Comparison of ENCODE assay signal across 21 mouse cellular contexts in the genomic region with DNA sequence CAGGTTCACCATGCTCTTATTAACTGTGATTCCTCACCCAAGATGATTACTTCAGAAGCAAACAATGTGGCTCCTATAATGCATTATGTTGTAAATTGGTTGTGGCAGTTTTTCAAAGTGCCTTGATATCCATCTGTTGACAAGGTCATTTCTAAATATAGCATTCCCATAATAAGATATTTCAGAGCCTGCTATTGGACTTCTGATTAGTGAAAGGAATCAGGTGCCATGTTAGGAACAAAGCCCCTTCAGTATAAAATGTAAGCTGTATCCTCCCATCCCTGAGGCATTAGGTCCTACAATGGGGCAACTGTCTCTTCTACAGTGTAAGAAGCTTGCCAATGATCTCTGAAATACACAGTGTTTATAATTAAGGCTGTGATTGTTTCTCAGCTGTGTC.
DNase-seq lines count a peak whose midpoint lies in the region; ATAC-seq and TF ChIP-seq lines count a peak whose summit lies in the region.
"Had no signal": no experiment of that assay in that cellular context is flagged by ENCODE, and none has a peak within 500 bp of the region (broad histone marks: within the 10 kb centered on the region; RNA-seq: fewer than 3 reads in every experiment).

No protein-coding gene starts in this region.

- H3K4me2 ChIP-seq in forebrain, embryonic 13.5 days: no peak overlapping the region
- H3K4me2 ChIP-seq: hindbrain, embryonic 15.5 days; limb, embryonic 12.5 days; liver, embryonic 11.5 days; midbrain, embryonic 12.5 days had no signal

- DNase-seq in forebrain, embryonic 10.5 days (ENCODE audit: extremely low spot score, low spot score): no peak
- no peak for DNase-seq in layer of hippocampus, adult 2 months (ENCODE audit: low spot score in 2 of 2)
- DNase-seq in layer of hippocampus, postnatal 25 days (ENCODE audit: extremely low spot score in 1 of 2, low spot score in 1 of 2): no peak
- DNase-seq in brain, adult 2 months (ENCODE audit: low read depth, low spot score): peak; percentile 77
- peak; percentile 93 for DNase-seq in retina, postnatal 1 day
- DNase-seq in heart, postnatal 14 days: no peak
- DNase-seq: adrenal gland, adult 2 months; cerebellum, adult 2 months; kidney, postnatal 25 days; liver, postnatal 0 days; thymus, postnatal 14 days had no signal

- no peaks in the 10 kb centered on the region for H3K36me3 ChIP-seq in forebrain, embryonic 13.5 days (ENCODE audit: poor library complexity, severe bottlenecking)
- H3K36me3 ChIP-seq in forebrain, embryonic 10.5 days (replicated peaks): no peaks in the 10 kb centered on the region
- H3K36me3 ChIP-seq: heart, embryonic 10.5 days; hindbrain, embryonic 15.5 days; limb, embryonic 12.5 days; midbrain, embryonic 12.5 days had no signal

- H3K9ac ChIP-seq in forebrain, embryonic 13.5 days: no peak overlapping the region
- H3K9ac ChIP-seq: hindbrain, embryonic 15.5 days; limb, embryonic 12.5 days; liver, postnatal 0 days; midbrain, embryonic 12.5 days had no signal

- no peak for TF ChIP-seq CTCF in layer of hippocampus, adult 2 months (conservative IDR thresholded peaks at IDR 0.05)

- intact Hi-C loops in heart, postnatal 14 days (cut with DNase I): no loop called here

- peak; percentile 10; the same call in 1 of the 2 replicates for ATAC-seq in forebrain, embryonic 13.5 days
- ATAC-seq: intestine, embryonic 16.5 days; liver, postnatal 0 days; lung, postnatal 0 days; Patski had no signal

- H3K27ac ChIP-seq in forebrain, embryonic 13.5 days: no peak overlapping the region
- H3K27ac ChIP-seq in forebrain, embryonic 10.5 days: no peak overlapping the region
- peak overlapping the region; percentile 57 for H3K27ac ChIP-seq in layer of hippocampus, adult 2 months
- H3K27ac ChIP-seq: heart, embryonic 10.5 days; hindbrain, embryonic 15.5 days; limb, embryonic 12.5 days; macrophage; midbrain, embryonic 12.5 days had no signal

- H3K4me3 ChIP-seq in forebrain, embryonic 13.5 days: no peak overlapping the region
- no peak overlapping the region for H3K4me3 ChIP-seq in forebrain, embryonic 10.5 days
- H3K4me3 ChIP-seq in layer of hippocampus, adult 2 months: no peak overlapping the region
- H3K4me3 ChIP-seq: heart, embryonic 10.5 days; hindbrain, embryonic 15.5 days; limb, embryonic 12.5 days; midbrain, embryonic 12.5 days had no signal

- no peaks in the 10 kb centered on the region for H3K9me3 ChIP-seq in forebrain, embryonic 13.5 days (replicated peaks)
- no peaks in the 10 kb centered on the region for H3K9me3 ChIP-seq in forebrain, embryonic 10.5 days
- H3K9me3 ChIP-seq: heart, embryonic 10.5 days; hindbrain, embryonic 15.5 days; limb, embryonic 12.5 days; midbrain, embryonic 12.5 days had no signal

- no peaks in the 10 kb centered on the region for H3K4me1 ChIP-seq in forebrain, embryonic 13.5 days
- H3K4me1 ChIP-seq in forebrain, embryonic 10.5 days: no peaks in the 10 kb centered on the region
- H3K4me1 ChIP-seq: heart, embryonic 10.5 days; hindbrain, embryonic 15.5 days; limb, embryonic 12.5 days; midbrain, embryonic 12.5 days had no signal

- H3K27me3 ChIP-seq in forebrain, embryonic 13.5 days: no peaks in the 10 kb centered on the region
- H3K27me3 ChIP-seq in forebrain, embryonic 10.5 days (ENCODE audit: poor library complexity, severe bottlenecking): no peaks in the 10 kb centered on the region
- H3K27me3 ChIP-seq: hindbrain, embryonic 15.5 days; limb, embryonic 12.5 days; midbrain, embryonic 12.5 days; Patski had no signal

Comparison
In these comparisons a context has a peak if more than half of its experiments do, and no peak if none do; other contexts are left out.
1. DNase-seq: peak in brain, adult 2 months (single experiment) and retina, postnatal 1 day (single experiment); none in forebrain, embryonic 10.5 days (single experiment), layer of hippocampus, adult 2 months (0 of 2), layer of hippocampus, postnatal 25 days (0 of 2) and heart, postnatal 14 days (0 of 2).